Mouse (Mus musculus) erythroblast, embryonic 14.5 days (primary cell): ENCODE results near the gene Slc22a15.

Source experiments
- GATA1 ChIP-seq: IDR thresholded peaks from 2 replicates; pipeline ENCODE4 v1.6.1; 2012; ENCODE audit warnings: low read length, inconsistent platforms, mixed read lengths
- TAL1 ChIP-seq: IDR thresholded peaks from 3 replicates; pipeline ENCODE4 v1.6.1; 2012; ENCODE audit warnings: low read length, inconsistent platforms, mixed read lengths

GRCm38 (mm10) chr3:101842372-101843094 is 81.7 kb downstream of the Slc22a15 start:
- TF ChIP-seq TAL1 = no peak
- no peak for TF ChIP-seq GATA1
